Mouse (Mus musculus): Measurements from ENCODE around the gene Unc5a. TPM values are rescaled to one million over a fixed set of nuclear protein-coding genes. Genes with fewer than 3 reads are reported as not detected.

Gene Unc5a
- 20.5 and 22.4 TPM in 2 replicates for polyA plus RNA-seq (2012; rRNA removed)

GRCm38 (mm10) chr13:54948531-54949493, at the start of gene Unc5a:
Gene Unc5a, plus strand, starts transcription at chr13:54949411.

GRCm38 (mm10) chr13:55021194-55021779, 72.1 kb downstream of the Unc5a start, which contains the start of gene Hk3:
Gene Hk3, minus strand, starts transcription at chr13:55021385.

Other genes with a start within 250 kb of the Unc5a start
- gene Cdhr2, start 247.9 kb upstream of the Unc5a start, polyA plus RNA-seq (2012; rRNA removed): 0.07 and 0.09 TPM in 2 replicates
- 70.0 and 73.5 TPM in 2 replicates for gene Gprin1, start 199.5 kb upstream of the Unc5a start, polyA plus RNA-seq (2012; rRNA removed)
- gene Sncb, start 182.8 kb upstream of the Unc5a start, polyA plus RNA-seq (2012; rRNA removed): 55.4 and 60.9 TPM in 2 replicates
- not detected in 2 replicates for gene Eif4e1b, start 165.4 kb upstream of the Unc5a start, polyA plus RNA-seq (2012; rRNA removed)
- gene Tspan17, start 160.0 kb upstream of the Unc5a start, polyA plus RNA-seq (2012; rRNA removed): 15.5 and 18.8 TPM in 2 replicates
- 1.7 and 2.0 TPM in 2 replicates for gene Hk3, start 72.0 kb downstream of the Unc5a start, polyA plus RNA-seq (2012; rRNA removed)
- 26.5 and 29.3 TPM in 2 replicates for gene Uimc1, start 150.9 kb downstream of the Unc5a start, polyA plus RNA-seq (2012; rRNA removed)
- 40.6 and 43.6 TPM in 2 replicates for gene Zfp346, start 155.9 kb downstream of the Unc5a start, polyA plus RNA-seq (2012; rRNA removed)
- not detected in 2 replicates for gene Gm17617, start 184.1 kb downstream of the Unc5a start, polyA plus RNA-seq (2012; rRNA removed)
- 1.8 and 7.1 TPM in 2 replicates for gene Fgfr4, start 203.2 kb downstream of the Unc5a start, polyA plus RNA-seq (2012; rRNA removed)